Mouse (Mus musculus): ENCODE measurements at regions not wholly inside any gene's neighbourhood (a gene's known extent, or its start where the extent isn't known, plus 50 kb on each side); places are given as distances from the start of the nearest gene placed in this dataset.

DNA sequence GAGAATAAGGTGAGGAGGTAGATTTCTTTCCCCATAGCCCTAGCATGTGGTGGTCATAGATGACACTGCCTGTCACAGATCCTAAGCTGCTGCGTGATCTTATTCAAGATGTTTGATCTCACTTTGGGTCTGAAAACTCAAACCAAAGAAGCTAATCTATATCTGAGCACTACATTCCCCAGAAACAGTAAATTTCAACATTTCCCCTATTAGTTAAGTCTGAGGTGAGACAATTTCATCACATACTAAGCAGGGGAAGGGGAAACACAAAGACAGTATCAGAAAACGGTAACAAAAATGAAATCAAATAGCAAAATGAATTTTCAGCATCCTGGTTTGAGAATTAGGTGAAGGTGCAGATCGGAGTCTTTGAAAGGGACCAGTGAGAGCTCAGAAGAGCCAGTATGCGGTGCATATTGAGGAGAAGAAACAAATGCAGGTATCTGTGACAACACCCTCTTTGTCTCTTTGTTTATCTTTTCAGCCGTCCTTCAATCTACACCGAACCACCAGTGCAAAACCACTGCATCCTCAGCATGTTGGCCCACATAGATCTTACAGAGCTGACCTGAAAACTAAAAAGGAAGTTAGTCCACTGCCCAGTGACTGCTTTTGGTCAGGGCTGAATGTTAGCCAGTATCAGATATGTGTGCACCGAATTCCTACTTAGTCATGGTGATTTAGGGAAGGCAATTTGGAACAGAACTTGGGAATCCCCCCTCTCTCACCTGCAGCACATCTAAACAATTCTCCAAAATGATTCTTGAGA lies 247.0 kb downstream of the Ets1 start:
- DNase-seq (ENCODE audit: low spot score) = no peak
- Histone ChIP-seq H3K4me2 (ENCODE audit: low read depth, low read length) (no peak overlapping the region), H3K4me1 (ENCODE audit: control insufficient read depth, insufficient read depth) (no peaks in the 10 kb centered on the region), H3K27me3 (ENCODE audit: control insufficient read depth, insufficient read depth, low read length) (no peaks in the 10 kb centered on the region), H3K9ac (replicated peaks; ENCODE audit: low read depth, low read length) (no peak overlapping the region), H3K36me3 (replicated peaks; ENCODE audit: control insufficient read depth, insufficient read depth, low read length) (no peaks in the 10 kb centered on the region), H3K27ac (ENCODE audit: low read depth) (no peak overlapping the region), H3K4me3 (ENCODE audit: low read depth, low read length) (no peak overlapping the region), H3K9me3 (replicated peaks; ENCODE audit: control insufficient read depth, low read length) (no peaks in the 10 kb centered on the region)
- WGBS = 72% methylated on average over 7 of the region's 7 CpGs
- ATAC-seq (ENCODE audit: insufficient read depth, low read depth) = no peak
- TF ChIP-seq EP300 (IDR thresholded peaks at IDR 0.05; ENCODE audit: low read depth) (no peak), CTCF (IDR thresholded peaks at IDR 0.05; ENCODE audit: low read depth) (no peak)

DNA sequence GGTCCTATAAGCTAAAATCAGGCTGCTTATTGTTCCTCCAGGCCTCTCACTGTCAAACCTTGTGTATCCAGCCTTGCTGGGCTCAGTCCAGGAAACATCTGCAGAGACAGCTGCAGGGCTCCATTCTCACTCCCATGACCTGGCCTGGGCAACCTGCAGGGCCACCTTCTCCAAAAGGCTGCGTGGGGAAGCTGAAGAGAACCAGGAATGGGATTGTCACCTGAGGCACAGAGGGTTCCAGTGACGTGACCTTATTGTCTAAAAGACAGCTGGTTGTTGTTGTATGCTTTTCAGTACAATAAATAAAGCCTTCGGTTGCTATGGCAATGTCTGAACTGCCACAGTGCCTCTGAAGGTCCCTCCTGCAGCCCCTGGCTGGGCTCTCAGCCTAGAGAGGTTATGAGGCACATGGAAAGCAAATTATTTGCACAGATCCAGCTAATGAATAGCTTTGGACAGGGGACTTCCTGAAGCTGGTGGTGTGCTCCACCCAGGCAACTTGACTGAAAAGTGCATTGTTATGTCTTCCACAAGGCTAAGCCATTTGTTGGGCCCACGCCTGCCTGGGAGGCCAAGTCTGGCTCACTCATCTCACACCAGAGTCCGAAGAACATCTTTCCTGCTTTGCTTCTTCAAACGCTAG lies 250.1 kb downstream of the Ets1 start:
- ATAC-seq (ENCODE audit: insufficient read depth, low read depth) (peak; percentile 71), DNase-seq (ENCODE audit: low spot score) (no peak)
- H3K4me2 ChIP-seq (ENCODE audit: low read depth, low read length) = no peak overlapping the region
- no peak overlapping the region for H3K4me3 ChIP-seq (ENCODE audit: low read depth, low read length)
- H3K27ac ChIP-seq (ENCODE audit: low read depth) = peak overlapping the region; percentile 59
- H3K27me3 ChIP-seq (ENCODE audit: control insufficient read depth, insufficient read depth, low read length) = no peaks in the 10 kb centered on the region
- no peak for TF ChIP-seq EP300 (IDR thresholded peaks at IDR 0.05; ENCODE audit: low read depth)
- no peak for TF ChIP-seq CTCF (IDR thresholded peaks at IDR 0.05; ENCODE audit: low read depth)
- 66% methylated on average over 6 of the region's 6 CpGs for WGBS
- no peak overlapping the region for H3K9ac ChIP-seq (replicated peaks; ENCODE audit: low read depth, low read length)
- no peaks in the 10 kb centered on the region for H3K4me1 ChIP-seq (ENCODE audit: control insufficient read depth, insufficient read depth)
- no peaks in the 10 kb centered on the region for H3K9me3 ChIP-seq (replicated peaks; ENCODE audit: control insufficient read depth, low read length)
- no peaks in the 10 kb centered on the region for H3K36me3 ChIP-seq (replicated peaks; ENCODE audit: control insufficient read depth, insufficient read depth, low read length)

DNA sequence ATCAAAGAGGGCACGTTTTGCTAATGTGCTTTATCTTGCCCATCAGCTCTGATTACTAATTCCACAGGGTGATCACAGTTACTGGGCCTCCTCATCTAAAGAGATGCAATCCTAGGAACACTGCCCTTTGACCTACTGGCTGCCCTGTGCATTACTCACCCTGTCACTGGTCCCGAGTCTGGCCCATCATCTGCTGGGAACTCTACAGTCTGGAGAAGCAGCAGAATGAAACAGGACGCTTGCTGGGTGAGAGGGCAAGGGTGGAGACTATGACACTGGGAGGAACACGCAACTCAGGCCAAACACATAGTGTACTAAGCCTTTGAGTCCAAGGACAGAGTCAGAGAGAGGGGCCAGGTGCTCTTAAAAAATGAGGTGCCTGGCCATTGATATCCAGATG lies 263.8 kb downstream of the Ets1 start:
- H3K4me3 ChIP-seq (ENCODE audit: low read depth, low read length) = no peak overlapping the region
- no peaks in the 10 kb centered on the region; the same call in 1 of the 2 replicates for H3K4me1 ChIP-seq (ENCODE audit: control insufficient read depth, insufficient read depth)
- peak overlapping the region; percentile 70 for H3K27ac ChIP-seq (ENCODE audit: low read depth)
- WGBS = 42% methylated on average over 4 of the region's 4 CpGs
- ATAC-seq (ENCODE audit: insufficient read depth, low read depth) (no peak), DNase-seq (ENCODE audit: low spot score) (no peak)
- no peaks in the 10 kb centered on the region for H3K27me3 ChIP-seq (ENCODE audit: control insufficient read depth, insufficient read depth, low read length)
- TF ChIP-seq EP300 (IDR thresholded peaks at IDR 0.05; ENCODE audit: low read depth) (no peak), CTCF (IDR thresholded peaks at IDR 0.05; ENCODE audit: low read depth) (no peak)
- no peak overlapping the region for H3K9ac ChIP-seq (replicated peaks; ENCODE audit: low read depth, low read length)
- H3K9me3 ChIP-seq (replicated peaks; ENCODE audit: control insufficient read depth, low read length) = no peaks in the 10 kb centered on the region
- H3K36me3 ChIP-seq (replicated peaks; ENCODE audit: control insufficient read depth, insufficient read depth, low read length) = no peaks in the 10 kb centered on the region
- no peak overlapping the region for H3K4me2 ChIP-seq (ENCODE audit: low read depth, low read length)

DNA sequence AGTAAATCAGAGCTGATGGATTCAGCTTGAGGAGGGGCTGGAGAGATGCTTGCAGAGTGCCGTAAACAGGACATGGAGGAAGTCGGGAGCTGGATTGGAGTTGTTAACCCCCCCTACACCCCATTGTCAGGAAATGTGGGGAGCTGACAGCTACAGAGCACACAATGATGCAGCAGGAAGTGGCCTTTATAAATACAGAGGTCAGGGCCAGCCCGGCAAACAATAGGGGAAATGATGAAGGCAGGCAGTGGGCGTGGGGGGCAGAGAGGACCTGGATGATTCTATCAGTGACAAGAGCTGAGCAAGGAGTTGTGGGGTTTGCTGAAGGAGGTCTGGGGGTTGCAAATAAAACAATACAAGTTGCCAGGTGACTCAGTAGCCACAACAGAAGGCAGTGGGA lies 265.3 kb downstream of the Ets1 start:
- TF ChIP-seq CTCF (IDR thresholded peaks at IDR 0.05; ENCODE audit: low read depth) (no peak), EP300 (IDR thresholded peaks at IDR 0.05; ENCODE audit: low read depth) (peak; percentile 90; the same call in 1 of the 2 replicates)
- no peak overlapping the region for H3K4me3 ChIP-seq (ENCODE audit: low read depth, low read length)
- no peaks in the 10 kb centered on the region for H3K36me3 ChIP-seq (replicated peaks; ENCODE audit: control insufficient read depth, insufficient read depth, low read length)
- WGBS = 55% methylated on average over 4 of the region's 4 CpGs
- no peaks in the 10 kb centered on the region for H3K9me3 ChIP-seq (replicated peaks; ENCODE audit: control insufficient read depth, low read length)
- H3K27ac ChIP-seq (ENCODE audit: low read depth) = peak overlapping the region; percentile 66
- H3K4me2 ChIP-seq (ENCODE audit: low read depth, low read length) = no peak overlapping the region
- H3K9ac ChIP-seq (replicated peaks; ENCODE audit: low read depth, low read length) = no peak overlapping the region
- ATAC-seq (ENCODE audit: insufficient read depth, low read depth) (peak; percentile 85), DNase-seq (ENCODE audit: low spot score) (peak; percentile 50)
- no peaks in the 10 kb centered on the region for H3K27me3 ChIP-seq (ENCODE audit: control insufficient read depth, insufficient read depth, low read length)
- peaks cover 4% of the 10 kb centered on the region for H3K4me1 ChIP-seq (ENCODE audit: control insufficient read depth, insufficient read depth)

DNA sequence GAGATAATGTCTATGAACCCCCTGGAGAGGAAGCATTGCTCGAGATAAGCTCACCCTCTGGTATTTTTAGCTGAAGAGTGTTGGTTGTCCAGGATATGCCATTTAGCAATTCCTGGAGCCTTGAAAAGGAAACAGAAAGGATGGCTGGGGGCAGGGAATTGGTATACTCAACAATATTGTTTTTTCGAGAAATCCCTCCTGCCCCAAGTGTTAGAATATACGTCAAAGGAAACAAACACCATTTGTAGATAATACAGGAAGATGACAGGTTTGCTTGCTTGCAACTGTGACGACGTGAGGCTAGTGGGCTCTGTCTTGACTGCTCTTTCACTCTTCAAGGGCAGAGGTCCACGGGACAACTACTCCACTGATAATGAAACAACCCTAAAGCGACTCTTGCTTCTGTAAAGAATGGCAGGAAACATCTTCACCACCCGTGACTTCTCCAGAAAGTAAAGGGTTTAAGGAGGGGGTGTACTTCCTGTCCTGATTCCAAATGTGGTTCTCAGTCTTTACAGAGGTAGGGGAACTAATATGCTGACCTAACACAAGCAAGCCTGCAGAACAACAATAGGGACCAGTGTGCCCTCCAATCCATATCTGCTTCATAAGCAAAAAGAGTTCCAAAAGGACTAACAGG lies 270.3 kb downstream of the Ets1 start:
- no peak overlapping the region for H3K9ac ChIP-seq (replicated peaks; ENCODE audit: low read depth, low read length)
- peak; percentile 26 for DNase-seq (ENCODE audit: low spot score)
- TF ChIP-seq CTCF (IDR thresholded peaks at IDR 0.05; ENCODE audit: low read depth) = no peak
- peak; percentile 94 for TF ChIP-seq EP300 (IDR thresholded peaks at IDR 0.05; ENCODE audit: low read depth)
- WGBS = 18% methylated on average over 8 of the region's 8 CpGs
- H3K4me3 ChIP-seq (ENCODE audit: low read depth, low read length) = peak overlapping the region; percentile 5; the same call in 1 of the 2 replicates
- H3K9me3 ChIP-seq (replicated peaks; ENCODE audit: control insufficient read depth, low read length) = no peaks in the 10 kb centered on the region
- ATAC-seq (ENCODE audit: insufficient read depth, low read depth) = peak; percentile 53
- peak overlapping the region; percentile 69 for H3K27ac ChIP-seq (ENCODE audit: low read depth)
- H3K4me1 ChIP-seq (ENCODE audit: control insufficient read depth, insufficient read depth) = peaks cover 10% of the 10 kb centered on the region
- H3K36me3 ChIP-seq (replicated peaks; ENCODE audit: control insufficient read depth, insufficient read depth, low read length) = no peaks in the 10 kb centered on the region
- no peaks in the 10 kb centered on the region for H3K27me3 ChIP-seq (ENCODE audit: control insufficient read depth, insufficient read depth, low read length)
- peak overlapping the region; percentile 25; the same call in 1 of the 2 replicates for H3K4me2 ChIP-seq (ENCODE audit: low read depth, low read length)
